Mouse (Mus musculus) testis, adult 2 months (tissue): ENCODE measurements at regions not wholly inside any gene's neighbourhood (a gene's known extent, or its start where the extent isn't known, plus 50 kb on each side); places are given as distances from the start of the nearest gene placed in this dataset.

ENCODE experiments used
- CTCF ChIP-seq: fragments of 200-500 bp; IDR thresholded peaks from 2 replicates; pipeline ENCODE4 v1.5.1; 2012; ENCODE audit warnings: low read depth, mild to moderate bottlenecking, inconsistent platforms, low read length, moderate library complexity; ENCODE audit not compliant: control insufficient read depth, insufficient read depth, insufficient replicate concordance
- POLR2A ChIP-seq: fragments of 200-500 bp; IDR thresholded peaks from 2 replicates; pipeline ENCODE4 v1.6.1; 2012; ENCODE audit warnings: low read depth, mild to moderate bottlenecking, inconsistent platforms, low read length, moderate library complexity; ENCODE audit not compliant: control insufficient read depth

GRCm38 (mm10) chr12:15111049-15111448, 705.7 kb downstream of the Trib2 start:
- no peak for TF ChIP-seq POLR2A
- no peak for TF ChIP-seq CTCF
